Mouse (Mus musculus): Measurements from ENCODE around the gene Thbs3.
"Not testable (repeated sequence)": the region's sequence is repeated elsewhere in the genome, so short reads cannot be mapped to it uniquely, and the experiment has no call there.

The Thbs3 gene

GRCm38 (mm10) chr3:89199839-89200238 lies 15.1 kb upstream of the Thbs3 start:
- no peak for DNase-seq

GRCm38 (mm10) chr3:89202253-89203141 lies 12.5 kb upstream of the Thbs3 start, which contains the start of gene Gba:
Gba (plus strand) TSS chr3:89202928.
- DNase-seq = peak; percentile 90

- no peak for DNase-seq
Observed at GRCm38 (mm10) chr3:89203142-89203514, 11.9 kb upstream of the Thbs3 start.

GRCm38 (mm10) chr3:89206079-89206478 lies 8.9 kb upstream of the Thbs3 start:
- DNase-seq = no peak

GRCm38 (mm10) chr3:89206695-89207094 lies 8.3 kb upstream of the Thbs3 start:
- DNase-seq = no peak

- DNase-seq = no peak
Observed at GRCm38 (mm10) chr3:89208075-89208657, 6.8 kb upstream of the Thbs3 start.

GRCm38 (mm10) chr3:89208736-89209135 lies 6.2 kb upstream of the Thbs3 start:
- no peak for DNase-seq

GRCm38 (mm10) chr3:89209731-89210130 lies 5.2 kb upstream of the Thbs3 start:
- no peak for DNase-seq

GRCm38 (mm10) chr3:89210162-89210561 lies 4.8 kb upstream of the Thbs3 start:
- no peak for DNase-seq

GRCm38 (mm10) chr3:89210731-89211130 lies 4.2 kb upstream of the Thbs3 start:
- DNase-seq = no peak

- DNase-seq = peak; percentile 97
Observed at GRCm38 (mm10) chr3:89213803-89214530, 1.0 kb upstream of the Thbs3 start.

- DNase-seq = peak; percentile 89
Observed at GRCm38 (mm10) chr3:89215853-89216252, 873 bp downstream of the Thbs3 start.

- DNase-seq = not testable (repeated sequence)
Observed at GRCm38 (mm10) chr3:89216407-89216806, 1.4 kb downstream of the Thbs3 start.

- DNase-seq = peak; percentile 66
Observed at GRCm38 (mm10) chr3:89218271-89218670, 3.3 kb downstream of the Thbs3 start.

GRCm38 (mm10) chr3:89219546-89219945 lies 4.6 kb downstream of the Thbs3 start:
- no peak for DNase-seq

- DNase-seq = no peak
Observed at GRCm38 (mm10) chr3:89221167-89221566, 6.2 kb downstream of the Thbs3 start.

- DNase-seq = no peak
Observed at GRCm38 (mm10) chr3:89224796-89225195, 9.8 kb downstream of the Thbs3 start.

- DNase-seq = no peak
Observed at GRCm38 (mm10) chr3:89225321-89225815, 10.4 kb downstream of the Thbs3 start.

- no peak for DNase-seq
Observed at GRCm38 (mm10) chr3:89225918-89226317, 10.9 kb downstream of the Thbs3 start.

- no peak for DNase-seq
Observed at GRCm38 (mm10) chr3:89226361-89226760, 11.4 kb downstream of the Thbs3 start.

- no peak for DNase-seq
Observed at GRCm38 (mm10) chr3:89226900-89227299, 11.9 kb downstream of the Thbs3 start, which contains the start of gene Mtx1. Mtx1 (minus strand) TSS chr3:89227088.

- peak; percentile 95 for DNase-seq
Observed at GRCm38 (mm10) chr3:89227307-89228179, 12.6 kb downstream of the Thbs3 start.

All from lung, postnatal 10 days (tissue).